Mouse (Mus musculus) small intestine, adult 2 months (tissue): ENCODE measurements at regions not wholly inside any gene's neighbourhood (a gene's known extent, or its start where the extent isn't known, plus 50 kb on each side); places are given as distances from the start of the nearest gene placed in this dataset.

Experiments used
- CTCF ChIP-seq: fragments of 200-500 bp; IDR thresholded peaks from 2 replicates; pipeline ENCODE4 v1.5.1; 2012; ENCODE audit warnings: low read depth, mild to moderate bottlenecking, control low read depth, inconsistent platforms, low read length, moderate library complexity, mixed read lengths; ENCODE audit not compliant: insufficient replicate concordance, insufficient read length; ENCODE audit errors: extremely low read depth
- POLR2A ChIP-seq: fragments of 200-500 bp; IDR thresholded peaks from 2 replicates; pipeline ENCODE4 v1.6.1; 2012; ENCODE audit warnings: low read depth, mild to moderate bottlenecking, control low read depth, inconsistent platforms, low read length, moderate library complexity

GRCm38 (mm10) chr4:82142391-82142790 is 563.2 kb downstream of the Nfib start:
- no peak for TF ChIP-seq POLR2A
- TF ChIP-seq CTCF = no peak
